Mouse (Mus musculus): ENCODE results near the gene Dync1h1. TPM values are rescaled to one million over a fixed set of nuclear protein-coding genes. Genes with fewer than 3 reads are reported as not detected.
"Not testable (repeated sequence)": the region's sequence is repeated elsewhere in the genome, so short reads cannot be mapped to it uniquely, and the experiment has no call there.

Dync1h1 gene
- polyA plus RNA-seq, 1 experiment from 2014 or later, result 89.0 TPM

GRCm38 (mm10) chr12:110703682-110704081, 102.4 kb downstream of the Dync1h1 start:
- Histone ChIP-seq H3K4me2 (ENCODE audit: low read length) (no peak overlapping the region), H3K9me3 (replicated peaks; ENCODE audit: control insufficient read depth, low read length) (no peaks in the 10 kb centered on the region), H3K27me3 (replicated peaks; ENCODE audit: control insufficient read depth, insufficient read depth, low read length) (no peaks in the 10 kb centered on the region), H3K36me3 (ENCODE audit: control insufficient read depth, insufficient read depth, low read length) (no peaks in the 10 kb centered on the region), H3K9ac (ENCODE audit: low read length) (no peak overlapping the region), H3K4me1 (ENCODE audit: control insufficient read depth, insufficient read depth, low read length) (no peaks in the 10 kb centered on the region), H3K4me3 (ENCODE audit: low read depth, low read length) (no peak overlapping the region), H3K27ac (ENCODE audit: low read depth, low read length) (no peak overlapping the region)
- WGBS, result 69% methylated on average over 7 of the region's 7 CpGs
- ATAC-seq (no peak), DNase-seq (ENCODE audit: low spot score) (no peak)

- not testable (repeated sequence) for ATAC-seq; DNase-seq (ENCODE audit: low spot score)
- WGBS, result 90% methylated on average over 4 of the region's 4 CpGs
Measured at GRCm38 (mm10) chr12:110705419-110705818, 104.2 kb downstream of the Dync1h1 start.

GRCm38 (mm10) chr12:110706337-110707231, 105.3 kb downstream of the Dync1h1 start:
- DNase-seq (ENCODE audit: low spot score) (peak; percentile 66), ATAC-seq (peak; percentile 73)
- WGBS, result under 1% methylated on average over 27 of the region's 27 CpGs
- Histone ChIP-seq H3K4me2 (ENCODE audit: low read length) (peak overlapping the region; percentile 58), H3K4me3 (ENCODE audit: low read depth, low read length) (peak overlapping the region; percentile 21), H3K27me3 (replicated peaks; ENCODE audit: control insufficient read depth, insufficient read depth, low read length) (no peaks in the 10 kb centered on the region), H3K4me1 (ENCODE audit: control insufficient read depth, insufficient read depth, low read length) (no peaks in the 10 kb centered on the region), H3K9ac (ENCODE audit: low read length) (peak overlapping the region; percentile 51), H3K36me3 (ENCODE audit: control insufficient read depth, insufficient read depth, low read length) (no peaks in the 10 kb centered on the region), H3K27ac (ENCODE audit: low read depth, low read length) (peak overlapping the region; percentile 36), H3K9me3 (replicated peaks; ENCODE audit: control insufficient read depth, low read length) (no peaks in the 10 kb centered on the region)

More at GRCm38 (mm10) chr12:110705419-110705818, 104.2 kb downstream of the Dync1h1 start:
- H3K27me3 ChIP-seq (replicated peaks; ENCODE audit: control insufficient read depth, insufficient read depth, low read length); H3K36me3 ChIP-seq (ENCODE audit: control insufficient read depth, insufficient read depth, low read length); H3K4me2 ChIP-seq (ENCODE audit: low read length); H3K4me1 ChIP-seq (ENCODE audit: control insufficient read depth, insufficient read depth, low read length); H3K9ac ChIP-seq (ENCODE audit: low read length); H3K27ac ChIP-seq (ENCODE audit: low read depth, low read length); H3K4me3 ChIP-seq (ENCODE audit: low read depth, low read length); H3K9me3 ChIP-seq (replicated peaks; ENCODE audit: control insufficient read depth, low read length): not testable (repeated sequence)

GRCm38 (mm10) chr12:110707451-110707850, 106.2 kb downstream of the Dync1h1 start:
- WGBS, result 87% methylated on average over 7 of the region's 7 CpGs
- Histone ChIP-seq H3K36me3 (ENCODE audit: control insufficient read depth, insufficient read depth, low read length) (no peaks in the 10 kb centered on the region), H3K4me3 (ENCODE audit: low read depth, low read length) (no peak overlapping the region), H3K4me1 (ENCODE audit: control insufficient read depth, insufficient read depth, low read length) (no peaks in the 10 kb centered on the region), H3K9me3 (replicated peaks; ENCODE audit: control insufficient read depth, low read length) (no peaks in the 10 kb centered on the region), H3K27ac (ENCODE audit: low read depth, low read length) (no peak overlapping the region), H3K4me2 (ENCODE audit: low read length) (no peak overlapping the region), H3K9ac (ENCODE audit: low read length) (no peak overlapping the region), H3K27me3 (replicated peaks; ENCODE audit: control insufficient read depth, insufficient read depth, low read length) (no peaks in the 10 kb centered on the region)
- DNase-seq (ENCODE audit: low spot score), result no peak
- ATAC-seq, result no peak

- ATAC-seq (no peak), DNase-seq (ENCODE audit: low spot score) (no peak)
- H3K4me3 ChIP-seq (ENCODE audit: low read depth, low read length), result no peak overlapping the region
- no peak overlapping the region for H3K27ac ChIP-seq (ENCODE audit: low read depth, low read length)
- H3K27me3 ChIP-seq (replicated peaks; ENCODE audit: control insufficient read depth, insufficient read depth, low read length), result no peaks in the 10 kb centered on the region
- WGBS, result 82% methylated on average over 5 of the region's 5 CpGs
- H3K36me3 ChIP-seq (ENCODE audit: control insufficient read depth, insufficient read depth, low read length), result no peaks in the 10 kb centered on the region
- no peak overlapping the region for H3K9ac ChIP-seq (ENCODE audit: low read length)
- no peak overlapping the region for H3K4me2 ChIP-seq (ENCODE audit: low read length)
- no peaks in the 10 kb centered on the region for H3K9me3 ChIP-seq (replicated peaks; ENCODE audit: control insufficient read depth, low read length)
- H3K4me1 ChIP-seq (ENCODE audit: control insufficient read depth, insufficient read depth, low read length), result no peaks in the 10 kb centered on the region
Measured at GRCm38 (mm10) chr12:110711270-110711669, 110.0 kb downstream of the Dync1h1 start.

- 92% methylated on average over 6 of the region's 6 CpGs for WGBS
Measured at GRCm38 (mm10) chr12:110713784-110714183, 112.5 kb downstream of the Dync1h1 start.

GRCm38 (mm10) chr12:110714215-110714614, 113.0 kb downstream of the Dync1h1 start:
- Histone ChIP-seq H3K4me3 (ENCODE audit: low read depth, low read length) (no peak overlapping the region), H3K27me3 (replicated peaks; ENCODE audit: control insufficient read depth, insufficient read depth, low read length) (no peaks in the 10 kb centered on the region), H3K9me3 (replicated peaks; ENCODE audit: control insufficient read depth, low read length) (no peaks in the 10 kb centered on the region), H3K4me2 (ENCODE audit: low read length) (no peak overlapping the region), H3K27ac (ENCODE audit: low read depth, low read length) (no peak overlapping the region), H3K36me3 (ENCODE audit: control insufficient read depth, insufficient read depth, low read length) (no peaks in the 10 kb centered on the region), H3K9ac (ENCODE audit: low read length) (no peak overlapping the region), H3K4me1 (ENCODE audit: control insufficient read depth, insufficient read depth, low read length) (no peaks in the 10 kb centered on the region)
- ATAC-seq (no peak), DNase-seq (ENCODE audit: low spot score) (no peak)
- 93% methylated on average over 6 of the region's 6 CpGs for WGBS

More at GRCm38 (mm10) chr12:110713784-110714183, 112.5 kb downstream of the Dync1h1 start:
- H3K4me2 ChIP-seq (ENCODE audit: low read length), result no peak overlapping the region
- H3K9ac ChIP-seq (ENCODE audit: low read length), result no peak overlapping the region
- no peaks in the 10 kb centered on the region for H3K4me1 ChIP-seq (ENCODE audit: control insufficient read depth, insufficient read depth, low read length)
- H3K9me3 ChIP-seq (replicated peaks; ENCODE audit: control insufficient read depth, low read length), result no peaks in the 10 kb centered on the region
- H3K4me3 ChIP-seq (ENCODE audit: low read depth, low read length), result no peak overlapping the region
- H3K27me3 ChIP-seq (replicated peaks; ENCODE audit: control insufficient read depth, insufficient read depth, low read length), result no peaks in the 10 kb centered on the region
- H3K27ac ChIP-seq (ENCODE audit: low read depth, low read length), result no peak overlapping the region
- no peak for DNase-seq (ENCODE audit: low spot score)
- no peak for ATAC-seq
- H3K36me3 ChIP-seq (ENCODE audit: control insufficient read depth, insufficient read depth, low read length), result no peaks in the 10 kb centered on the region

GRCm38 (mm10) chr12:110716004-110716403, 114.8 kb downstream of the Dync1h1 start:
- no peak for DNase-seq (ENCODE audit: low spot score)
- Histone ChIP-seq H3K27me3 (replicated peaks; ENCODE audit: control insufficient read depth, insufficient read depth, low read length) (no peaks in the 10 kb centered on the region), H3K9me3 (replicated peaks; ENCODE audit: control insufficient read depth, low read length) (no peaks in the 10 kb centered on the region), H3K36me3 (ENCODE audit: control insufficient read depth, insufficient read depth, low read length) (no peaks in the 10 kb centered on the region), H3K27ac (ENCODE audit: low read depth, low read length) (no peak overlapping the region), H3K4me2 (ENCODE audit: low read length) (no peak overlapping the region), H3K4me1 (ENCODE audit: control insufficient read depth, insufficient read depth, low read length) (no peaks in the 10 kb centered on the region), H3K4me3 (ENCODE audit: low read depth, low read length) (no peak overlapping the region), H3K9ac (ENCODE audit: low read length) (no peak overlapping the region)
- 47% methylated on average over 5 of the region's 5 CpGs for WGBS
- no peak for ATAC-seq
